Mouse (Mus musculus): ENCODE data around the gene Snip1.

Snip1 gene

GRCm38 (mm10) chr4:125101334-125101733 is 34.9 kb downstream of the Snip1 start:
- DNase-seq = no peak

- DNase-seq = no peak
Measured at GRCm38 (mm10) chr4:125105354-125105753, 38.9 kb downstream of the Snip1 start.

GRCm38 (mm10) chr4:125114638-125115037 is 48.2 kb downstream of the Snip1 start:
- DNase-seq = peak; percentile 65 to 66

GRCm38 (mm10) chr4:125115081-125115480 is 48.6 kb downstream of the Snip1 start:
- DNase-seq = no peak

GRCm38 (mm10) chr4:125115710-125116089 is 49.2 kb downstream of the Snip1 start:
- DNase-seq = peak in 1 of 2 experiments; percentile 23

- DNase-seq = peak in 1 of 2 experiments; percentile 30
Measured at GRCm38 (mm10) chr4:125116090-125116861, 49.8 kb downstream of the Snip1 start.

- peak in 1 of 2 experiments; percentile 12 for DNase-seq
Measured at GRCm38 (mm10) chr4:125116929-125117328, 50.5 kb downstream of the Snip1 start.

- peak; percentile 56 to 68 for DNase-seq
Measured at GRCm38 (mm10) chr4:125117902-125118320, 51.4 kb downstream of the Snip1 start.

- DNase-seq = peak in 1 of 2 experiments; percentile 25
Measured at GRCm38 (mm10) chr4:125119070-125119469, 52.6 kb downstream of the Snip1 start.

GRCm38 (mm10) chr4:125119721-125120120 is 53.2 kb downstream of the Snip1 start:
- peak in 1 of 2 experiments; percentile 11 for DNase-seq

GRCm38 (mm10) chr4:125122431-125123278 is 56.2 kb downstream of the Snip1 start:
- DNase-seq = peak; percentile 41 to 50

- peak in 1 of 2 experiments; percentile 26 for DNase-seq
Measured at GRCm38 (mm10) chr4:125123279-125123671, 56.8 kb downstream of the Snip1 start.

Data from thymus, adult 18-20 months (tissue).